In the genomic region with DNA sequence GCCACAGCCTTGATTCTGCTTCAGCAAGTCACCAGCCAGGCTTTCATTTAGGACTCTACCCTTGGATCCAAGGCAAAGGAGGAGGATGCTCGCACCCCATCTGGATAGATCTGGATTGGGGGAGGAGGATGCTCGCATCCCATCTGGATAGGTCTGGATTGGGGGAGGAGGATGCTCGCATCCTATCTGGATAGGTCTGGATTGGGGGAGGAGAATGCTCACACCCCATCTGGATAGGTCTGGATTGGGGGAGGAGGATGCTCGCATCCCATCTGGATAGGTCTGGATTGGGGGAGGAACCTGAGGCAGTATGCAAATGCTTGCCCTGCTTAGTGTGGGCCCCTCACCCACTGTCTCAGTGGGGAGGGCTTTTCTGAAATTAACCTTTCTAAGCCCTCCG, we compare ENCODE assay signal across 19 mouse cellular contexts.
DNase-seq lines count a peak whose midpoint lies in the region; ATAC-seq lines count a peak whose summit lies in the region.
"Had no signal": no experiment of that assay in that cellular context is flagged by ENCODE, and none has a peak within 500 bp of the region (broad histone marks: within the 10 kb centered on the region; RNA-seq: fewer than 3 reads in every experiment).

No protein-coding gene starts in this region.

- peaks cover 2% of the 10 kb centered on the region; the same call in 1 of the 2 replicates for H3K9me3 ChIP-seq in kidney, embryonic 14.5 days (ENCODE audit: control insufficient read depth, low read length)
- H3K9me3 ChIP-seq in kidney, embryonic 15.5 days (replicated peaks), result no peaks in the 10 kb centered on the region
- H3K9me3 ChIP-seq: forebrain, embryonic 12.5 days; heart, embryonic 13.5 days; hindbrain, embryonic 15.5 days had no signal

- no peak overlapping the region for H3K4me2 ChIP-seq in kidney, embryonic 14.5 days (replicated peaks; ENCODE audit: low read depth, low read length)
- no peak overlapping the region for H3K4me2 ChIP-seq in kidney, embryonic 15.5 days
- H3K4me2 ChIP-seq: forebrain, embryonic 12.5 days; heart, embryonic 13.5 days; hindbrain, embryonic 15.5 days had no signal

- no peaks in the 10 kb centered on the region for H3K36me3 ChIP-seq in kidney, embryonic 14.5 days (ENCODE audit: control insufficient read depth, insufficient read depth, low read length)
- H3K36me3 ChIP-seq in kidney, embryonic 15.5 days, result no peaks in the 10 kb centered on the region
- H3K36me3 ChIP-seq: forebrain, embryonic 12.5 days; heart, embryonic 13.5 days; hindbrain, embryonic 15.5 days had no signal

- peak; percentile 53 for DNase-seq in ES-CJ7 (ENCODE audit: low read depth, low spot score)
- peak; percentile 35 for DNase-seq in ZHBTc4 (ENCODE audit: low read depth, low spot score)
- DNase-seq in urinary bladder, postnatal 4 days (ENCODE audit: low spot score in 2 of 2), result no peak
- DNase-seq in B cell, adult 2 months, result no peak
- DNase-seq: adrenal gland, postnatal 10 days; cerebellum, adult 11-12 months; cerebellum, adult 9-11 months; cerebellum, postnatal 36 days; forebrain, postnatal 0 days; gastrocnemius, postnatal 36 days; heart, adult 11 months; heart, postnatal 36 days had no signal

- H3K27ac ChIP-seq in kidney, embryonic 14.5 days (ENCODE audit: low read depth, low read length), result no peak overlapping the region
- no peak overlapping the region for H3K27ac ChIP-seq in kidney, embryonic 15.5 days
- H3K27ac ChIP-seq: forebrain, embryonic 12.5 days; heart, embryonic 13.5 days; hindbrain, embryonic 15.5 days had no signal

- no peak overlapping the region for H3K9ac ChIP-seq in kidney, embryonic 14.5 days (ENCODE audit: low read depth, low read length)
- no peak overlapping the region for H3K9ac ChIP-seq in kidney, embryonic 15.5 days
- H3K9ac ChIP-seq: forebrain, embryonic 12.5 days; forebrain, postnatal 0 days; heart, embryonic 13.5 days; hindbrain, embryonic 15.5 days had no signal

- no peak overlapping the region for H3K4me3 ChIP-seq in kidney, embryonic 14.5 days (ENCODE audit: low read length)
- H3K4me3 ChIP-seq in kidney, embryonic 15.5 days (replicated peaks), result no peak overlapping the region
- H3K4me3 ChIP-seq: forebrain, embryonic 12.5 days; heart, embryonic 13.5 days; hindbrain, embryonic 15.5 days had no signal

- ATAC-seq in kidney, embryonic 14.5 days (ENCODE audit: low FRiP score, low TSS enrichment), result peak; percentile 68; the same call in 1 of the 2 replicates
- ATAC-seq in kidney, embryonic 15.5 days (replicated peaks; ENCODE audit: low FRiP score), result no peak; the same call in none of the 2 replicates
- ATAC-seq: forebrain, postnatal 0 days; inflammation-experienced regulatory T-cells, adult 6 months; intestine, postnatal 0 days had no signal

- H3K4me1 ChIP-seq in kidney, embryonic 14.5 days (ENCODE audit: control insufficient read depth, insufficient read depth, low read length), result no peaks in the 10 kb centered on the region
- H3K4me1 ChIP-seq in kidney, embryonic 15.5 days, result peaks cover 11% of the 10 kb centered on the region
- H3K4me1 ChIP-seq: forebrain, embryonic 12.5 days; hindbrain, embryonic 15.5 days had no signal

- H3K27me3 ChIP-seq in kidney, embryonic 14.5 days (ENCODE audit: control insufficient read depth, insufficient read depth, low read length), result no peaks in the 10 kb centered on the region
- H3K27me3 ChIP-seq in kidney, embryonic 15.5 days, result no peaks in the 10 kb centered on the region
- H3K27me3 ChIP-seq: forebrain, embryonic 12.5 days; heart, embryonic 13.5 days; hindbrain, embryonic 15.5 days had no signal

- WGBS in kidney, embryonic 14.5 days, result 69% methylated on average over 5 of the region's 5 CpGs
- 83% methylated on average over 5 of the region's 5 CpGs for WGBS in kidney, embryonic 15.5 days

Comparison
In these comparisons a context has a peak if more than half of its experiments do, and no peak if none do; other contexts are left out.
1. DNase-seq: peak in ES-CJ7 (single experiment) and ZHBTc4 (single experiment); none in urinary bladder, postnatal 4 days (0 of 2) and B cell, adult 2 months (0 of 2).